ENCODE assay signal across 9 mouse cellular contexts in the genomic region with DNA sequence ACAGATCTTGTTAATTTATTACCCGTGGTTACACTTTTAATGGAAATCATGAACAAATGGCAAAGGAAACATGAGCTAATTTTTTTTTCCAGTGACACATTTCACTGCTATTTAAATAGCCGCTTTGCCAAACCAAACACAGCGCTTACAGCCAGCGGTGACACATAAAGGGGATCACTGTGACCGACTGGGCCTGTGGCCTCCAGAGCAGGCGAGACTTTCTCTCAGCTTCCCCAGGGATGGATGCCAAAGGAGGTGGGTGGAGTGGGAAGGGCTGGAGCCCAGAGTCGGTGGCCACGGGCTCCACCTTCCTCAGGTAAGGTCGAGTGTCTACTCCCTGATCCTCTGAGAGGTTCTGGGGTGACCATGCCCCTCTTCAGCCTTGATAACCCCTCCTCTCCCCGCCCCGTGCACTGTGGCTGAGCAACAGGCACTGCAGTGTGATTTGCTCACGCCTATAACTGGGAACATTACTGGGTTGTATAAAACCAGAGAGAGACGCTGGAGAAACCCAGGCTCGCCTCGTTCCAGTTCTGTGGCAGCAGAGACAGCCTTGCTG.
DNase-seq lines count a peak whose midpoint lies in the region; ATAC-seq and TF ChIP-seq lines count a peak whose summit lies in the region.
"Had no signal": no experiment of that assay in that cellular context is flagged by ENCODE, and none has a peak within 500 bp of the region (broad histone marks: within the 10 kb centered on the region; RNA-seq: fewer than 3 reads in every experiment).

No protein-coding gene starts in this region.

- WGBS in midbrain, postnatal 0 days: 87% methylated on average over 15 of the region's 15 CpGs

- H3K27me3 ChIP-seq in midbrain, postnatal 0 days (ENCODE audit: insufficient read depth, low read length): no peaks in the 10 kb centered on the region

- no peak for ATAC-seq in midbrain, postnatal 0 days (ENCODE audit: low FRiP score)

- no peak overlapping the region for H3K9ac ChIP-seq in midbrain, postnatal 0 days (replicated peaks; ENCODE audit: low read length, poor library complexity, severe bottlenecking)

- H3K4me3 ChIP-seq in embryonic fibroblast, embryonic 13.5 days (ENCODE audit: insufficient read depth, low read length): no peak overlapping the region
- H3K4me3 ChIP-seq in midbrain, postnatal 0 days (ENCODE audit: low read depth, low read length): no peak overlapping the region
- H3K4me3 ChIP-seq: erythroblast, embryonic 14.5 days had no signal

- no peak for TF ChIP-seq POLR2A in embryonic fibroblast, embryonic 13.5 days (IDR thresholded peaks at IDR 0.05; ENCODE audit: low read depth, low read length)

- H3K4me1 ChIP-seq in embryonic fibroblast, embryonic 13.5 days (ENCODE audit: control insufficient read depth, insufficient read depth, low read length): no peaks in the 10 kb centered on the region
- no peaks in the 10 kb centered on the region for H3K4me1 ChIP-seq in midbrain, postnatal 0 days (ENCODE audit: insufficient read depth, low read length)

- H3K27ac ChIP-seq in embryonic fibroblast, embryonic 13.5 days (ENCODE audit: insufficient read depth, low read length): peak overlapping the region; percentile 59
- no peak overlapping the region for H3K27ac ChIP-seq in midbrain, postnatal 0 days (ENCODE audit: low read depth, low read length)

- no peak for TF ChIP-seq CTCF in embryonic fibroblast, embryonic 13.5 days (IDR thresholded peaks at IDR 0.05; ENCODE audit: borderline replicate concordance, insufficient read depth, low read length)
- no peak for TF ChIP-seq CTCF in midbrain, postnatal 0 days (IDR thresholded peaks at IDR 0.05)

- H3K9me3 ChIP-seq in midbrain, postnatal 0 days (ENCODE audit: low read length): no peaks in the 10 kb centered on the region

- DNase-seq in adipocyte (ENCODE audit: low spot score): peak; percentile 82
- peak; percentile 62 for DNase-seq in heart, postnatal 4 days
- DNase-seq in lung, adult 18-20 months: peak; percentile 71 to 83
- DNase-seq in thymus, postnatal 25 days: no peak
- DNase-seq in layer of hippocampus, adult 9-11 months: no peak
- no peak for DNase-seq in midbrain, postnatal 0 days (ENCODE audit: low spot score)
- DNase-seq: right cerebral cortex, postnatal 4 days had no signal

- H3K36me3 ChIP-seq in midbrain, postnatal 0 days (ENCODE audit: insufficient read depth, low read length): no peaks in the 10 kb centered on the region

- no peak overlapping the region for H3K4me2 ChIP-seq in midbrain, postnatal 0 days (ENCODE audit: low read depth, low read length, poor library complexity, severe bottlenecking)

Comparison
In these comparisons a context has a peak if more than half of its experiments do, and no peak if none do; other contexts are left out.
1. DNase-seq: peak in adipocyte (single experiment), heart, postnatal 4 days (single experiment) and lung, adult 18-20 months (2 of 2); none in thymus, postnatal 25 days (single experiment), layer of hippocampus, adult 9-11 months (single experiment) and midbrain, postnatal 0 days (single experiment).